Mouse (Mus musculus): ENCODE results near the gene Parp9.
"Not testable (repeated sequence)": the region's sequence is repeated elsewhere in the genome, so short reads cannot be mapped to it uniquely, and the experiment has no call there.

Parp9 gene

DNA sequence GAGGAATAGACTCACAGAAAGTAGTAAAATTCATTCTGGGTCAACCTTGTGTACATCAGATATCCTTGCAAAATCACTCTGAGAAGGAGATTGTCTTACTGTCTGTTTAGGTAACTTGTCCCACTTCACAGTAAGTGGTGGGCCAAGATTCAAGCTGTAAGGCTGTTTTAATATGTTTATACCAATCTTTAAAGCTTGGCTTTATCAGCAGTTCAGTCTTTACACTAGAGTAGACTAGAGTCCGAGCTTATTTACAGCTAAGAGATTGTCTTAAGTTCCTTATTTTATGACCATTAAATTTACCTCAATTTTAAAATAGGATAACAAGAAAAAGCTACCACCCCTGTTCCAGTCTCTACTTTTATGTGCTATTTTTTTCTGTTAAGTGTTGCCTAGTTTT, 49.7 kb downstream of the Parp9 start:
- in situ Hi-C loops (cut with MboI; ENCODE audit: low sequenced_read_pairs) = no loop called here

- in situ Hi-C loops (cut with MboI; ENCODE audit: low sequenced_read_pairs) = no loop called here
Measured at GRCm38 (mm10) chr16:35992391-35992790, 54.1 kb downstream of the Parp9 start.

- in situ Hi-C loops (cut with MboI; ENCODE audit: low sequenced_read_pairs) = no loop called here
Measured at GRCm38 (mm10) chr16:35993316-35993715, 55.0 kb downstream of the Parp9 start.

- in situ Hi-C loops (cut with MboI; ENCODE audit: low sequenced_read_pairs) = not testable (repeated sequence)
Measured at GRCm38 (mm10) chr16:35998852-35999251, 60.6 kb downstream of the Parp9 start.

- in situ Hi-C loops (cut with MboI; ENCODE audit: low sequenced_read_pairs) = no loop called here
Measured at GRCm38 (mm10) chr16:36008396-36008795, 70.1 kb downstream of the Parp9 start.

- in situ Hi-C loops (cut with MboI; ENCODE audit: low sequenced_read_pairs) = no loop called here
Measured at GRCm38 (mm10) chr16:36016335-36016734, 78.1 kb downstream of the Parp9 start.

Measured in CH12F3 (cell line).